Mouse (Mus musculus): ENCODE measurements at regions not wholly inside any gene's neighbourhood (a gene's known extent, or its start where the extent isn't known, plus 50 kb on each side); places are given as distances from the start of the nearest gene placed in this dataset.

- no peak for ATAC-seq (replicated peaks in 1 of 2; ENCODE audit: insufficient read depth in 1 of 2, low FRiP score in 2 of 2, low TSS enrichment in 1 of 2, low read depth in 1 of 2, poor library complexity in 2 of 2, severe bottlenecking in 2 of 2)
Observed at GRCm38 (mm10) chr16:77295574-77296355, 282.3 kb downstream of the Usp25 start.

GRCm38 (mm10) chr16:77292317-77292771 is 278.8 kb downstream of the Usp25 start:
- no peak for ATAC-seq (replicated peaks in 1 of 2; ENCODE audit: insufficient read depth in 1 of 2, low FRiP score in 2 of 2, low TSS enrichment in 1 of 2, low read depth in 1 of 2, poor library complexity in 2 of 2, severe bottlenecking in 2 of 2)

DNA sequence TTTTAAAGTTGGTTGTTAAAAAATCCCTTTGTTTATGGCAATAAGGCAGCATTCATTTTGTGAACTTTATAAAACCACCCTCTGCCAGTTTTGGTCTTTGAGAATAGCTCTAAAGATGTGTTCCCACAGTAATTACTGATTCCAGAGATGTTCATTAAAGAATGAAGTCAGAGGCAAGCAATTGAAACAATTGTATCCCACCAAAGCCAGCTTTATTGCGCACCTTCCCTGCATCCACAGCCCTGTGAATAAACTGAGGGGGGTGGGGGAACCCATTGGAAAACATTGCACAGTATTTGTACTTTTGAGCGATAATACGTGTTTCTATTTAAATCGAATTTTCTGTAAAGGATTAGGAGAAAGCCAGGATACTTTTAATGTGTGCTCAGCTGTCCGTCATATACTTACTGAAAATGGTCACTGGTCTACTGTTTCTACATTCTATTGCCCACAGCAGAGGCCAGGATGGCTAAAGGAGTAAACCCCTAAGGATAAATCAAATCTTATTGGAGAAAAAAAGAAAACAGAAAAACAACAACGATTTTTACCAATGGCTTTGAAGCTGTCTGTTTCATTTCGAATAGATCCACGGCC is 278.3 kb downstream of the Usp25 start:
- no peak for ATAC-seq (replicated peaks in 1 of 2; ENCODE audit: insufficient read depth in 1 of 2, low FRiP score in 2 of 2, low TSS enrichment in 1 of 2, low read depth in 1 of 2, poor library complexity in 2 of 2, severe bottlenecking in 2 of 2)

GRCm38 (mm10) chr16:77284205-77284604 is 270.7 kb downstream of the Usp25 start:
- ATAC-seq (replicated peaks in 1 of 2; ENCODE audit: insufficient read depth in 1 of 2, low FRiP score in 2 of 2, low TSS enrichment in 1 of 2, low read depth in 1 of 2, poor library complexity in 2 of 2, severe bottlenecking in 2 of 2), result no peak

GRCm38 (mm10) chr16:77279916-77280315 is 266.4 kb downstream of the Usp25 start:
- ATAC-seq (replicated peaks in 1 of 2; ENCODE audit: insufficient read depth in 1 of 2, low FRiP score in 2 of 2, low TSS enrichment in 1 of 2, low read depth in 1 of 2, poor library complexity in 2 of 2, severe bottlenecking in 2 of 2), result no peak

DNA sequence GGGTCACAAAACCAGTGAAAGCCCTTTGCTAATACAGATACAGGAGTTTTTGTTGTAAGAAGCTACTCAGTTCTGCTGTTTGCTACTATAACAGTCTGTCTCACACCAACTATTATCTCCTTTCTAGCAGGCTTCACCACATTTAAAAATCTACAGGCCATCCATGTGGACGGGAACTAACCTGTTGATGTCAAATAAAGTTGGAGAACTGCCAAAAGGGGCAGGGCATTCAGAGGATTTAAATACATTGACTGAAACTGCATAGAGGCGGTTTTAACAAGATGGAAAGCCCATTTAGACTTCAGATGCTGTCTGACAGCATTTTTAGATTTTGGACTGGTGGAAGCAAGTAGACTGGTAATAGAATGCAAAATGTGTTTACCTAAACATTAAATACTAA is 266.0 kb downstream of the Usp25 start:
- no peak for ATAC-seq (replicated peaks in 1 of 2; ENCODE audit: insufficient read depth in 1 of 2, low FRiP score in 2 of 2, low TSS enrichment in 1 of 2, low read depth in 1 of 2, poor library complexity in 2 of 2, severe bottlenecking in 2 of 2)

DNA sequence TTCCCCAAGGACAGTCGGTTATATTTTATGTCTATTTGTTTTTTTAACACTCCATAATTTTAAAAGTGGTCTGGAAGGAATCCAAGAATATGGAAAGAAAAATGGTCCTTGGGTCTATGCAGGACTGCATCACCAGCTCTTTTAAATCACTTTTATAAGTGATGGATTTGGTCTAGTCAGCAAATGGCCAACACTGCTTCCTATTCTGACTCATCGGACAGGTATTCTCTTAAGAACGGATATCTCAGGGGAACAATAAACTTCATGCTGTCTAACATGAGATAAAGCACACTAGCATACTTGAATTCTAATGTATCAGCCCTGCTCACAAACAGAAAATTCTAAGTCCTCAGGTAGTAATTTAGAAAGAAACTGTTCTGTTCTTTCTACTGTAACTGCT is 259.8 kb downstream of the Usp25 start:
- ATAC-seq (replicated peaks in 1 of 2; ENCODE audit: insufficient read depth in 1 of 2, low FRiP score in 2 of 2, low TSS enrichment in 1 of 2, low read depth in 1 of 2, poor library complexity in 2 of 2, severe bottlenecking in 2 of 2), result no peak

GRCm38 (mm10) chr16:77268926-77269325 is 255.4 kb downstream of the Usp25 start:
- ATAC-seq (replicated peaks in 1 of 2; ENCODE audit: insufficient read depth in 1 of 2, low FRiP score in 2 of 2, low TSS enrichment in 1 of 2, low read depth in 1 of 2, poor library complexity in 2 of 2, severe bottlenecking in 2 of 2), result no peak

DNA sequence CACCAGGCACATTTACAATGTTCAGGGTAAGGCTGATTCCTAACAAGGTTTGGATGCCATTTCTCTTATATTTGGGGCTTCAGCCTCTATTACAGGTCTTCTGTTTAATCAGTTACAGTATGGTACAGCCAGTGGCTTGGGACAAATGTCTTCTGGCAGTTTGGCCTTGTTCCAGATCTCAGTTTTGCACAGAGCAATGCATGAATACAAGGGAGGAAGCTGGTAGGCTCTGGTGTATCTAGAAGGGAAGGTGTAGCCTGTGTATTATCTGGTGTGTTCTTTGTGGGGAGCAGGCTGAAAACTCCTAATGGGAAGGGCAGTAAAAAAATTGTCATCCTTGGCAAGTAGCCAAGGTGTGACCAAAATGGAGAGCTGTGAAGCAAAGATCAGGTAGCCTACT is 254.2 kb downstream of the Usp25 start:
- ATAC-seq (replicated peaks in 1 of 2; ENCODE audit: insufficient read depth in 1 of 2, low FRiP score in 2 of 2, low TSS enrichment in 1 of 2, low read depth in 1 of 2, poor library complexity in 2 of 2, severe bottlenecking in 2 of 2), result no peak

GRCm38 (mm10) chr16:77252349-77252748 is 238.8 kb downstream of the Usp25 start:
- ATAC-seq (replicated peaks in 1 of 2; ENCODE audit: insufficient read depth in 1 of 2, low FRiP score in 2 of 2, low TSS enrichment in 1 of 2, low read depth in 1 of 2, poor library complexity in 2 of 2, severe bottlenecking in 2 of 2), result peak in 1 of 2 experiments; percentile 51; a peak in 1 of 4 replicates

DNA sequence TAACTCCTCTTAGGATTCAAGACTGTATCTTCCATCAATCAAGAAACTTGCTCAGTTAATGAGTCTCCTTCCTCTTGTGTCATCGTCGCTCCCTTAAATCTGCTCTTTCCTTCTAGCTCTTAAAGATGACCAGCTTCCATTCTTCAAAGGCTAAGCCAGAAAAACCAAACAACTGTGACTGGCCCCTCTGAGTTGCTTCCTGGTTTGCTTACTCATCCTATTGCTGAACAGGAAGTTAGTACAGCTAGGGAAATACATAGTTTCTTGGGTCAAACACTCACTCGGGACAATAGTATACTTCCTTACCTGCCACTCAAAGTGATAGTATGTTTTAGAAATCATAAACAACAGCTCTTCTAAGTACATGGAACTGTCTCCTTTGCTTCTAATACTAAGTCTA is 237.9 kb downstream of the Usp25 start:
- ATAC-seq (replicated peaks in 1 of 2; ENCODE audit: insufficient read depth in 1 of 2, low FRiP score in 2 of 2, low TSS enrichment in 1 of 2, low read depth in 1 of 2, poor library complexity in 2 of 2, severe bottlenecking in 2 of 2), result peak; percentile 42 to 49; a peak in 2 of 4 replicates

- no peak for ATAC-seq (replicated peaks in 1 of 2; ENCODE audit: insufficient read depth in 1 of 2, low FRiP score in 2 of 2, low TSS enrichment in 1 of 2, low read depth in 1 of 2, poor library complexity in 2 of 2, severe bottlenecking in 2 of 2)
Observed at GRCm38 (mm10) chr16:77240876-77241275, 227.4 kb downstream of the Usp25 start.

GRCm38 (mm10) chr16:77239176-77239790 is 225.8 kb downstream of the Usp25 start:
- no peak for ATAC-seq (replicated peaks in 1 of 2; ENCODE audit: insufficient read depth in 1 of 2, low FRiP score in 2 of 2, low TSS enrichment in 1 of 2, low read depth in 1 of 2, poor library complexity in 2 of 2, severe bottlenecking in 2 of 2)

GRCm38 (mm10) chr16:77238358-77239175 is 225.1 kb downstream of the Usp25 start:
- no peak for ATAC-seq (replicated peaks in 1 of 2; ENCODE audit: insufficient read depth in 1 of 2, low FRiP score in 2 of 2, low TSS enrichment in 1 of 2, low read depth in 1 of 2, poor library complexity in 2 of 2, severe bottlenecking in 2 of 2)

GRCm38 (mm10) chr16:77237631-77238357 is 224.3 kb downstream of the Usp25 start:
- ATAC-seq (replicated peaks in 1 of 2; ENCODE audit: insufficient read depth in 1 of 2, low FRiP score in 2 of 2, low TSS enrichment in 1 of 2, low read depth in 1 of 2, poor library complexity in 2 of 2, severe bottlenecking in 2 of 2), result no peak

GRCm38 (mm10) chr16:77237272-77237603 is 223.7 kb downstream of the Usp25 start:
- ATAC-seq (replicated peaks in 1 of 2; ENCODE audit: insufficient read depth in 1 of 2, low FRiP score in 2 of 2, low TSS enrichment in 1 of 2, low read depth in 1 of 2, poor library complexity in 2 of 2, severe bottlenecking in 2 of 2), result no peak

Measured in hematopoietic stem cell, adult 5-6 weeks (primary cell).